Mouse (Mus musculus): ENCODE data around the gene Parva. TPM values are rescaled to one million over a fixed set of nuclear protein-coding genes. Genes with fewer than 3 reads are reported as not detected.

Gene Parva
- total and polyA plus RNA-seq, 3 experiments = 0.08 to 1.1 (median 0.15) TPM

DNA sequence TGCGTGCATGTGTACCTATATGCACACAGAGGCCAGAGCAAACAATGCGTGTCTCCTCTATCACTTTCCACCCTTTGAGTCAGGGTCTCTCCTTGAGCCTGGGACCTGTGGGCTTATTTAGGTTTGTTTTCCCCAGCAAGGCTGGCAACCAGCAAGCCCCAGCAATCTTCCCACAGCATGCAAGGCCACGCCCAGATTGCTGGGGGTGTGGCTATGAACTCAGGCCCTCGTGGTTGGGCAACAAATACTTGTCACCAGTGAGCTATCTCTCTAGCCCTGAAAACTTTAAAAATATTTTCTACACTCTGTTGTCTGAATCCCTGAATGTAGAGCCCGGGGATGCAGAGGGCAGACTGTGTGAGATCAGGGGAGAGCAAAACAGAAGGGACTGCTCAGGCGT is 154.3 kb downstream of the Parva start:
- Histone ChIP-seq H3K36me3 (replicated peaks in 1 of 2; ENCODE audit: control insufficient read depth in 1 of 2, insufficient read depth in 1 of 2, low read length in 1 of 2) (no peaks in the 10 kb centered on the region), H3K9me3 (replicated peaks; ENCODE audit: low read length) (peaks cover 4% of the 10 kb centered on the region), H3K27ac (ENCODE audit: insufficient read depth, low read depth) (no peak overlapping the region), H3K79me2 (replicated peaks; ENCODE audit: control insufficient read depth, extremely low read depth, insufficient read depth, poor library complexity, severe bottlenecking) (no peaks in the 10 kb centered on the region), H3K27me3 (replicated peaks) (no peaks in the 10 kb centered on the region), H3K9ac (ENCODE audit: insufficient read depth, low read depth) (no peak overlapping the region), H3K4me2 (ENCODE audit: insufficient read depth, low read depth, poor library complexity, severe bottlenecking) (no peak overlapping the region), H3K4me1 (ENCODE audit: control insufficient read depth in 1 of 2, insufficient read depth in 2 of 2) (no peaks in the 10 kb centered on the region), H3K4me3 (replicated peaks in 1 of 3; ENCODE audit: low read depth in 2 of 3, low read length in 2 of 3, poor library complexity in 1 of 3) (no peak overlapping the region)
- TF ChIP-seq SIN3A (IDR thresholded peaks at IDR 0.05; ENCODE audit: low read length) (no peak), RCOR1 (conservative IDR thresholded peaks at IDR 0.05; ENCODE audit: low read depth, low read length) (no peak), E2F4 (IDR thresholded peaks at IDR 0.05; ENCODE audit: insufficient replicate concordance, low read depth, low read length) (no peak), ZKSCAN1 (IDR thresholded peaks at IDR 0.05; ENCODE audit: borderline replicate concordance, low read depth, low read length) (no peak), ZNF384 (IDR thresholded peaks at IDR 0.05; ENCODE audit: low read depth, low read length) (no peak), ETS1 (conservative IDR thresholded peaks at IDR 0.05; ENCODE audit: low read depth, low read length) (no peak), MEF2A (IDR thresholded peaks at IDR 0.05; ENCODE audit: borderline replicate concordance, low read depth, low read length) (no peak), JUN (IDR thresholded peaks at IDR 0.05; ENCODE audit: insufficient read depth, low read depth, low read length) (no peak), MAZ (IDR thresholded peaks at IDR 0.05; ENCODE audit: low read depth, low read length) (no peak), IRF4 (IDR thresholded peaks at IDR 0.05; ENCODE audit: low read depth, low read length) (no peak), GABPA (IDR thresholded peaks at IDR 0.05; ENCODE audit: insufficient replicate concordance, low read depth, low read length) (no peak), POLR2A (IDR thresholded peaks at IDR 0.05; ENCODE audit: low read depth, low read length) (no peak), SMC3 (IDR thresholded peaks at IDR 0.05; ENCODE audit: low read depth, low read length) (no peak), CHD1 (IDR thresholded peaks at IDR 0.05; ENCODE audit: low read depth, low read length) (no peak)
- DNase-seq (ENCODE audit: extremely low read depth) = no peak
- in situ Hi-C loops (cut with MboI; ENCODE audit: low pct_ligation_motif_present, low pct_unique_long_range_greater_than_20kb, low sequenced_read_pairs) = no loop called here
- dilution Hi-C loops (cut with MboI; ENCODE audit: extremely low pct_ligation_motif_present, extremely low pct_unique_long_range_greater_than_20kb, low sequenced_read_pairs) = no loop called here

DNA sequence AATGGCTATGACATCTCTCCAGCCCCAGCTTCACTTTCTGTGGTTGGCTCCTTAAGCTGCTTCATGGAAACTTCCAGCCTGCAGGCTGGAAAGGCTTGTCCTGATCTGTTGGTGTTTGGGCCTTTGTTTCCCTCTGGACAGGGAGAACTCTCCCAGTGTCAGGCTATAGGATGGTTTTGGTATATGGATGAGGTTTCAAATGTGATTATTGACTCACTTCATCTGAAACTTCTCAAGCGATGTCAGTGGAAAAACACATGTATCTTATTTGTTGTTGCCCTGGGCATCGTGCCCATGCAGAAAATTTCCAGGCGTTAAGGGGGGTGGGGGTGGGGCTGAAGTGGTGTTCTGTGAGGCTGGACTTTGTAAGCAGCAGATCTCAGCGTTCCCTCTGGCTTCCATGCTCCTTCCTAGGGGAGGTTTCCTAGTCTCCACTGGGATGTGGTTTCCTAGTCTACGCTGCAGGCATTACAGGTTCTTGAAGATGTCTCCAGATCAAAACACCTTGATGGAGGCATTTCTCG is 155.6 kb downstream of the Parva start:
- no peak overlapping the region for H3K4me3 ChIP-seq (replicated peaks in 1 of 3; ENCODE audit: low read depth in 2 of 3, low read length in 2 of 3, poor library complexity in 1 of 3)
- H3K27ac ChIP-seq (ENCODE audit: insufficient read depth, low read depth) = no peak overlapping the region
- dilution Hi-C loops (cut with MboI; ENCODE audit: extremely low pct_ligation_motif_present, extremely low pct_unique_long_range_greater_than_20kb, low sequenced_read_pairs) (no loop called here), in situ Hi-C loops (cut with MboI; ENCODE audit: low pct_ligation_motif_present, low pct_unique_long_range_greater_than_20kb, low sequenced_read_pairs) (no loop called here)
- H3K9ac ChIP-seq (ENCODE audit: insufficient read depth, low read depth) = no peak overlapping the region
- no peak for DNase-seq (ENCODE audit: extremely low read depth)
- H3K36me3 ChIP-seq (replicated peaks in 1 of 2; ENCODE audit: control insufficient read depth in 1 of 2, insufficient read depth in 1 of 2, low read length in 1 of 2) = no peaks in the 10 kb centered on the region
- no peaks in the 10 kb centered on the region for H3K79me2 ChIP-seq (replicated peaks; ENCODE audit: control insufficient read depth, extremely low read depth, insufficient read depth, poor library complexity, severe bottlenecking)
- no peaks in the 10 kb centered on the region for H3K27me3 ChIP-seq (replicated peaks)
- TF ChIP-seq MXI1 (IDR thresholded peaks at IDR 0.05; ENCODE audit: low read depth, low read length) (no peak), TCF12 (IDR thresholded peaks at IDR 0.05; ENCODE audit: low read depth, low read length) (no peak), ELF1 (IDR thresholded peaks at IDR 0.05; ENCODE audit: low read depth, low read length) (no peak), CHD2 (IDR thresholded peaks at IDR 0.05; ENCODE audit: low read length) (no peak), SIN3A (IDR thresholded peaks at IDR 0.05; ENCODE audit: low read length) (no peak), ZMIZ1 (IDR thresholded peaks at IDR 0.05; ENCODE audit: low read depth, low read length) (no peak), BHLHE40 (IDR thresholded peaks at IDR 0.05; ENCODE audit: low read depth, low read length) (no peak), ZC3H11A (IDR thresholded peaks at IDR 0.05; ENCODE audit: low read depth, low read length) (no peak), MEF2A (IDR thresholded peaks at IDR 0.05; ENCODE audit: borderline replicate concordance, low read depth, low read length) (no peak), MAFK (IDR thresholded peaks at IDR 0.05; ENCODE audit: insufficient replicate concordance, low read length) (no peak)
- H3K4me2 ChIP-seq (ENCODE audit: insufficient read depth, low read depth, poor library complexity, severe bottlenecking) = no peak overlapping the region
- H3K4me1 ChIP-seq (ENCODE audit: control insufficient read depth in 1 of 2, insufficient read depth in 2 of 2) = no peaks in the 10 kb centered on the region
- peaks cover 6% of the 10 kb centered on the region for H3K9me3 ChIP-seq (replicated peaks; ENCODE audit: low read length)
